Mouse (Mus musculus): ENCODE measurements around the gene Dtnb. TPM values are rescaled to one million over a fixed set of nuclear protein-coding genes. Genes with fewer than 3 reads are reported as not detected.

The Dtnb gene
- polyA plus RNA-seq, 1 experiment from 2014 or later = 30.1 TPM

- Histone ChIP-seq H3K27ac (ENCODE audit: low read depth, low read length) (no peak overlapping the region), H3K4me3 (ENCODE audit: low read depth, low read length) (no peak overlapping the region), H3K9me3 (ENCODE audit: control insufficient read depth, low read length) (no peaks in the 10 kb centered on the region), H3K36me3 (ENCODE audit: control insufficient read depth, insufficient read depth, low read length) (no peaks in the 10 kb centered on the region), H3K4me2 (no peak overlapping the region), H3K9ac (ENCODE audit: low read length) (no peak overlapping the region), H3K27me3 (ENCODE audit: control insufficient read depth, insufficient read depth, low read length) (no peaks in the 10 kb centered on the region), H3K4me1 (ENCODE audit: control insufficient read depth, insufficient read depth, low read length) (no peaks in the 10 kb centered on the region)
- no peak for DNase-seq (ENCODE audit: low spot score, missing footprints)
- 92% methylated on average over 3 of the region's 3 CpGs for whole genome bisulfite sequencing
- ATAC-seq (ENCODE audit: low FRiP score) = no peak
Measured at GRCm38 (mm10) chr12:3619021-3619367, 46.8 kb downstream of the Dtnb start.

DNA sequence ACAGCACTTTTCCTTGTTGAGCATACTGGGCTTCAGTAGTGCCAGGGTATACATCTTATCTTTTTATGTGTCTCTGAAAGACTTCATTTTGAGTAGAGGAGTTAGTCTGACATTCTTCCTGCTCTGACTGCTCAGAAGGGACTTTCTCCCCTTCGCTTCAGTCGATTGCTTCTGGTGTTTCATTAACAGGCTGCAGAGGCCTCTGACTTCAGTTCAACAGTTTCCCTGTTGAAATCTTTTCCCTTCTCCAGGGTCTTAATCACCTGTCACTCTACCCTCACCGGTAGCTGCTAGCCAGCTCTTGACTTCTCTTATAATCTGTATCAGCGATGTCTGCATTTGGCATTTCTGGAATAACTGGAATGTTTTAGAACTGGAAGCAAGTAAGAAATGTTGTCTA lies 54.7 kb downstream of the Dtnb start:
- no peaks in the 10 kb centered on the region for H3K9me3 ChIP-seq (ENCODE audit: control insufficient read depth, low read length)
- H3K4me1 ChIP-seq (ENCODE audit: control insufficient read depth, insufficient read depth, low read length) = no peaks in the 10 kb centered on the region
- WGBS = 89% methylated on average over 4 of the region's 4 CpGs

GRCm38 (mm10) chr12:3641931-3642330 lies 69.8 kb downstream of the Dtnb start:
- 60% methylated on average over 3 of the region's 3 CpGs for WGBS

More for the DNA sequence above, 54.7 kb downstream of the Dtnb start:
- DNase-seq (ENCODE audit: low spot score, missing footprints) (no peak), ATAC-seq (ENCODE audit: low FRiP score) (no peak)
- no peak overlapping the region for H3K4me2 ChIP-seq
- no peak overlapping the region for H3K4me3 ChIP-seq (ENCODE audit: low read depth, low read length)
- no peaks in the 10 kb centered on the region for H3K36me3 ChIP-seq (ENCODE audit: control insufficient read depth, insufficient read depth, low read length)
- no peak overlapping the region for H3K27ac ChIP-seq (ENCODE audit: low read depth, low read length)
- no peaks in the 10 kb centered on the region for H3K27me3 ChIP-seq (ENCODE audit: control insufficient read depth, insufficient read depth, low read length)
- H3K9ac ChIP-seq (ENCODE audit: low read length) = no peak overlapping the region

DNA sequence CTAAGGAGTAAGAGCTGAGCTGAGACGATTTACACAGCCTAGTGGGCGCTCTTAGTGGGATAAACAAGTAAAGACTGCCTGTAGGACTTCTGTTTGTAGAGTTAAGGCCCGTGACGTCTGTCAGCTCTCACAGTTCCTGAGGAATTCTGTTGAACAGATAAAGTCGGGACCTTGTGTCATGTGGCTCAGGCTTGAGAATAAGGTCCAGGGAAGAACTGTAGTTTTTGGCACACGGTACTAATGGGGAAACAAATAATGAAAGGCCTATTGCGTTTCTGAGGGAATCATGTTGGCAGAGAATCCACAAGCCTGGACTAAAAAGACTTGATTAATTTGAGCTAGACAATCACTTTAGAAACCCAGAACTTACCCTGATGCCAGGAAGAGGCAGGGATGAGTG lies 84.6 kb downstream of the Dtnb start:
- Histone ChIP-seq H3K27ac (ENCODE audit: low read depth, low read length) (no peak overlapping the region), H3K36me3 (ENCODE audit: control insufficient read depth, insufficient read depth, low read length) (no peaks in the 10 kb centered on the region; the same call in 1 of the 2 replicates), H3K9ac (ENCODE audit: low read length) (no peak overlapping the region), H3K4me3 (ENCODE audit: low read depth, low read length) (no peak overlapping the region), H3K27me3 (ENCODE audit: control insufficient read depth, insufficient read depth, low read length) (no peaks in the 10 kb centered on the region), H3K4me1 (ENCODE audit: control insufficient read depth, insufficient read depth, low read length) (no peaks in the 10 kb centered on the region), H3K9me3 (ENCODE audit: control insufficient read depth, low read length) (no peaks in the 10 kb centered on the region), H3K4me2 (no peak overlapping the region)
- 82% methylated on average over 7 of the region's 7 CpGs for WGBS
- DNase-seq (ENCODE audit: low spot score, missing footprints) (no peak), ATAC-seq (ENCODE audit: low FRiP score) (no peak)

More at GRCm38 (mm10) chr12:3641931-3642330, 69.8 kb downstream of the Dtnb start:
- no peak overlapping the region for H3K4me2 ChIP-seq
- H3K9me3 ChIP-seq (ENCODE audit: control insufficient read depth, low read length) = no peaks in the 10 kb centered on the region
- no peak overlapping the region for H3K4me3 ChIP-seq (ENCODE audit: low read depth, low read length)
- H3K27ac ChIP-seq (ENCODE audit: low read depth, low read length) = no peak overlapping the region
- H3K4me1 ChIP-seq (ENCODE audit: control insufficient read depth, insufficient read depth, low read length) = no peaks in the 10 kb centered on the region
- no peak for DNase-seq (ENCODE audit: low spot score, missing footprints)
- no peak for ATAC-seq (ENCODE audit: low FRiP score)
- H3K27me3 ChIP-seq (ENCODE audit: control insufficient read depth, insufficient read depth, low read length) = no peaks in the 10 kb centered on the region
- no peaks in the 10 kb centered on the region for H3K36me3 ChIP-seq (ENCODE audit: control insufficient read depth, insufficient read depth, low read length)
- no peak overlapping the region for H3K9ac ChIP-seq (ENCODE audit: low read length)

- H3K27ac ChIP-seq (ENCODE audit: low read depth, low read length) = no peak overlapping the region
- no peak for ATAC-seq (ENCODE audit: low FRiP score)
- no peaks in the 10 kb centered on the region for H3K27me3 ChIP-seq (ENCODE audit: control insufficient read depth, insufficient read depth, low read length)
- 90% methylated on average over 4 of the region's 4 CpGs for WGBS
- H3K9me3 ChIP-seq (ENCODE audit: control insufficient read depth, low read length) = no peaks in the 10 kb centered on the region
- no peaks in the 10 kb centered on the region; the same call in 1 of the 2 replicates for H3K36me3 ChIP-seq (ENCODE audit: control insufficient read depth, insufficient read depth, low read length)
- no peak overlapping the region for H3K9ac ChIP-seq (ENCODE audit: low read length)
- H3K4me2 ChIP-seq = no peak overlapping the region
- H3K4me1 ChIP-seq (ENCODE audit: control insufficient read depth, insufficient read depth, low read length) = no peaks in the 10 kb centered on the region
- no peak overlapping the region for H3K4me3 ChIP-seq (ENCODE audit: low read depth, low read length)
- DNase-seq (ENCODE audit: low spot score, missing footprints) = no peak
Measured at GRCm38 (mm10) chr12:3657234-3657633, 85.1 kb downstream of the Dtnb start.

GRCm38 (mm10) chr12:3657786-3658185 lies 85.6 kb downstream of the Dtnb start:
- Histone ChIP-seq H3K36me3 (ENCODE audit: control insufficient read depth, insufficient read depth, low read length) (no peaks in the 10 kb centered on the region; the same call in 1 of the 2 replicates), H3K9me3 (ENCODE audit: control insufficient read depth, low read length) (no peaks in the 10 kb centered on the region), H3K9ac (ENCODE audit: low read length) (no peak overlapping the region), H3K4me3 (ENCODE audit: low read depth, low read length) (no peak overlapping the region), H3K27ac (ENCODE audit: low read depth, low read length) (no peak overlapping the region), H3K27me3 (ENCODE audit: control insufficient read depth, insufficient read depth, low read length) (no peaks in the 10 kb centered on the region), H3K4me1 (ENCODE audit: control insufficient read depth, insufficient read depth, low read length) (no peaks in the 10 kb centered on the region), H3K4me2 (no peak overlapping the region)
- WGBS = 96% methylated on average over 10 of the region's 10 CpGs
- no peak for ATAC-seq (ENCODE audit: low FRiP score)
- DNase-seq (ENCODE audit: low spot score, missing footprints) = no peak

DNA sequence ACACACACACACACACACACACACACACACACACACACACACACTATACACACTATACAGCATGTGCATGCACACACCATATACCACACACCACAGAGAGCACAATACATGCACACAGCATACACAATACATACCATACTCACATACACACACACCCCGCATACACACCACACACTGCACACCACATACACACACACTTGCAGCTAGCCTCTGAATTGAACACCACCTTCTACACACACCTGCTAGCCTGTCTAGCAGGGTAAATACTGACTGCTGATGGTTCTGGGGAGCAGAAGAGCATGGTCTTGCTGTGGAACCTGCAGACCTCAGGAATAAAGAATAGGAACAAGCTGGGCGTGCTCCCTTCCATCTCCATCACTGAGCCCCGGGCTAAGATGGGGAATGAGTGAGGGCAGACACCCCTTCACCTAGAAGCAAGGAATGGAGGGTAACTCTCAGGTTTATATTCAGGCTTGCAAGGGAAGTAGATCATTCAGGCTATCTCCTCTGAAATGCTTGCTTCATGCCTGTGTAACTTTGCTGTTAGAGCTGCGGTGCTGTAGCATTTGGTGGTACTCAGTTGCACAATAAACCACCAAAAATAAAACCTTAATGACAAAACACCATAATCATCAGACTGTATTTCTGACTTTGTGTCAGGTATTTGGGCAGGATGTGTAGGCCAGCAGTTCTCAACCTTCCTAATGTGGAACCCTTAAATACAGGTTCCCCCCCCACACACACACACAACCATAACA lies 87.6 kb downstream of the Dtnb start:
- 91% methylated on average over 4 of the region's 4 CpGs for WGBS
- Histone ChIP-seq H3K4me2 (no peak overlapping the region), H3K27ac (ENCODE audit: low read depth, low read length) (no peak overlapping the region)

GRCm38 (mm10) chr12:3660985-3661635 lies 88.9 kb downstream of the Dtnb start:
- no peak overlapping the region for H3K27ac ChIP-seq (ENCODE audit: low read depth, low read length)
- no peak overlapping the region for H3K4me3 ChIP-seq (ENCODE audit: low read depth, low read length)
- WGBS = 77% methylated on average over 1 of the region's 1 CpGs
- no peak overlapping the region for H3K9ac ChIP-seq (ENCODE audit: low read length)
- H3K4me2 ChIP-seq = no peak overlapping the region
- DNase-seq (ENCODE audit: low spot score, missing footprints) (no peak), ATAC-seq (ENCODE audit: low FRiP score) (no peak)
- no peaks in the 10 kb centered on the region for H3K27me3 ChIP-seq (ENCODE audit: control insufficient read depth, insufficient read depth, low read length)
- H3K9me3 ChIP-seq (ENCODE audit: control insufficient read depth, low read length) = no peaks in the 10 kb centered on the region
- no peaks in the 10 kb centered on the region for H3K4me1 ChIP-seq (ENCODE audit: control insufficient read depth, insufficient read depth, low read length)
- H3K36me3 ChIP-seq (ENCODE audit: control insufficient read depth, insufficient read depth, low read length) = no peaks in the 10 kb centered on the region; the same call in 1 of the 2 replicates

More for the DNA sequence above, 87.6 kb downstream of the Dtnb start:
- Histone ChIP-seq H3K4me1 (ENCODE audit: control insufficient read depth, insufficient read depth, low read length) (no peaks in the 10 kb centered on the region), H3K27me3 (ENCODE audit: control insufficient read depth, insufficient read depth, low read length) (no peaks in the 10 kb centered on the region), H3K4me3 (ENCODE audit: low read depth, low read length) (no peak overlapping the region), H3K9me3 (ENCODE audit: control insufficient read depth, low read length) (no peaks in the 10 kb centered on the region), H3K9ac (ENCODE audit: low read length) (no peak overlapping the region), H3K36me3 (ENCODE audit: control insufficient read depth, insufficient read depth, low read length) (no peaks in the 10 kb centered on the region; the same call in 1 of the 2 replicates)
- ATAC-seq (ENCODE audit: low FRiP score) (no peak), DNase-seq (ENCODE audit: low spot score, missing footprints) (no peak)

GRCm38 (mm10) chr12:3662660-3663059 lies 90.5 kb downstream of the Dtnb start:
- H3K9ac ChIP-seq (ENCODE audit: low read length) = no peak overlapping the region
- no peaks in the 10 kb centered on the region for H3K9me3 ChIP-seq (ENCODE audit: control insufficient read depth, low read length)
- ATAC-seq (ENCODE audit: low FRiP score) (no peak), DNase-seq (ENCODE audit: low spot score, missing footprints) (no peak)
- no peak overlapping the region for H3K27ac ChIP-seq (ENCODE audit: low read depth, low read length)
- H3K36me3 ChIP-seq (ENCODE audit: control insufficient read depth, insufficient read depth, low read length) = no peaks in the 10 kb centered on the region
- no peak overlapping the region for H3K4me2 ChIP-seq
- no peak overlapping the region for H3K4me3 ChIP-seq (ENCODE audit: low read depth, low read length)
- H3K4me1 ChIP-seq (ENCODE audit: control insufficient read depth, insufficient read depth, low read length) = no peaks in the 10 kb centered on the region
- H3K27me3 ChIP-seq (ENCODE audit: control insufficient read depth, insufficient read depth, low read length) = no peaks in the 10 kb centered on the region
